Comparison of ENCODE assay signal across 6 mouse cellular contexts in the genomic region with DNA sequence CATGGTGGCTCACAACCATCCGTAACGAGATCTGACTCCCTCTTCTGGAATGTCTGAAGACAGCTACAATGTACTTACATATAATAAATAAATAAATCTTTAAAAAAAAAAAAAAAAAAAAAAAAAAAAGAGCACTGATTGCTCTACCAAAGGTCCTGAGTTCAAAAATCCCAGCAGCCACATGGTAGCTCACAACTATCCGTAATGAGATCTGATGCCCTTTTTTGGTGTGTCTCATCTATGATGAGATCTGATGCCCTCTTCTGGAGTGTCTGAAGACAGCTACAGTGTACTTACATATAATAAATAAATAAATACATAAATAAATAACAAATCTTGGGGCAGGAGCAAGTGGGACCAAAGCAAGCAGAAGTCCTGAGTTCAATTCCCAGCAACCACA. TPM values are rescaled to one million over a fixed set of nuclear protein-coding genes. Genes with fewer than 3 reads are reported as not detected.
A peak's percentile ranks its signal among the peaks of the same experiment; 100 is the strongest.
DNase-seq lines count a peak whose midpoint lies in the region; ATAC-seq and TF ChIP-seq lines count a peak whose summit lies in the region.
"Not testable (repeated sequence)": the region's sequence is repeated elsewhere in the genome, so short reads cannot be mapped to it uniquely, and the experiment has no call there.

No protein-coding gene starts in this region.

- not testable (repeated sequence) for H3K36me3 ChIP-seq in CH12.LX (replicated peaks in 1 of 2; ENCODE audit: control insufficient read depth in 1 of 2, insufficient read depth in 1 of 2, low read length in 1 of 2); intestine, postnatal 0 days (ENCODE audit: control insufficient read depth, insufficient read depth)

- DNase-seq in 416B (ENCODE audit: low read depth) (peak; percentile 24), ES-CJ7 (ENCODE audit: low read depth, low spot score) (peak; percentile 76), R1 (ENCODE audit: low read depth, low spot score) (peak; percentile 76)
- DNase-seq in CH12.LX (ENCODE audit: extremely low read depth); layer of hippocampus, adult 2 months (ENCODE audit: low spot score in 2 of 2): not testable (repeated sequence)

- TF ChIP-seq CTCF in CH12.LX (conservative IDR thresholded peaks at IDR 0.05 in 1 of 2, IDR thresholded peaks at IDR 0.05 in 1 of 2; ENCODE audit: low read depth in 2 of 2, low read length in 2 of 2) = not testable (repeated sequence)
- 0 out of 2 replicates have a peak, but pooled peaks have one; percentile 3 for TF ChIP-seq CTCF in intestine, postnatal 0 days (IDR thresholded peaks at IDR 0.05; ENCODE audit: low read depth)
- TF ChIP-seq CTCF in layer of hippocampus, adult 2 months (conservative IDR thresholded peaks at IDR 0.05) = peak; percentile 44

- not testable (repeated sequence) for H3K9ac ChIP-seq in CH12.LX (ENCODE audit: insufficient read depth, low read depth); intestine, postnatal 0 days (ENCODE audit: low read depth, low read length)

- WGBS in intestine, postnatal 0 days = 79% methylated on average over 1 of the region's 3 CpGs

- peaks cover 46% of the 10 kb centered on the region for H3K27me3 ChIP-seq in CH12.LX (replicated peaks)
- H3K27me3 ChIP-seq in intestine, postnatal 0 days (replicated peaks; ENCODE audit: control insufficient read depth, insufficient read depth, low read length) = not testable (repeated sequence)

- not testable (repeated sequence) for TF ChIP-seq EP300 in CH12.LX (IDR thresholded peaks at IDR 0.05; ENCODE audit: low read length)

- TF ChIP-seq RAD21 in CH12.LX (IDR thresholded peaks at IDR 0.05; ENCODE audit: low read depth, low read length) = not testable (repeated sequence)

- H3K9me3 ChIP-seq in CH12.LX (replicated peaks; ENCODE audit: low read length); intestine, postnatal 0 days (ENCODE audit: control insufficient read depth): not testable (repeated sequence)

- ATAC-seq in intestine, postnatal 0 days = not testable (repeated sequence)

- H3K4me2 ChIP-seq in CH12.LX (ENCODE audit: insufficient read depth, low read depth, poor library complexity, severe bottlenecking); intestine, postnatal 0 days (replicated peaks; ENCODE audit: low read depth): not testable (repeated sequence)

- H3K4me3 ChIP-seq in CH12.LX (replicated peaks in 1 of 3; ENCODE audit: low read depth in 2 of 3, low read length in 2 of 3, poor library complexity in 1 of 3); intestine, postnatal 0 days (ENCODE audit: low read depth, low read length); layer of hippocampus, adult 2 months: not testable (repeated sequence)

- in situ Hi-C loops in CH12.LX (cut with MboI; ENCODE audit: low pct_ligation_motif_present, low pct_unique_long_range_greater_than_20kb, low sequenced_read_pairs) = loop anchor here (5.0 kb wide), 2 partner anchors 36 to 76 kb away; a partner anchor contains a TSS

- not testable (repeated sequence) for TF ChIP-seq POLR2A in CH12.LX (IDR thresholded peaks at IDR 0.05; ENCODE audit: low read depth, low read length)

- H3K27ac ChIP-seq in CH12.LX (ENCODE audit: insufficient read depth, low read depth); intestine, postnatal 0 days (ENCODE audit: low read depth, low read length); layer of hippocampus, adult 2 months: not testable (repeated sequence)

- not testable (repeated sequence) for H3K79me2 ChIP-seq in CH12.LX (replicated peaks; ENCODE audit: control insufficient read depth, extremely low read depth, insufficient read depth, poor library complexity, severe bottlenecking)

- dilution Hi-C loops in CH12.LX (cut with MboI; ENCODE audit: extremely low pct_ligation_motif_present, extremely low pct_unique_long_range_greater_than_20kb, low sequenced_read_pairs) = not testable (repeated sequence)

- not testable (repeated sequence) for H3K4me1 ChIP-seq in CH12.LX (ENCODE audit: control insufficient read depth in 1 of 2, insufficient read depth in 2 of 2)
- peaks cover 11% of the 10 kb centered on the region; the same call in 1 of the 2 replicates for H3K4me1 ChIP-seq in intestine, postnatal 0 days (replicated peaks; ENCODE audit: control insufficient read depth, insufficient read depth, low read length)

TF ChIP-seq in CH12.LX, 34 proteins besides CTCF, POLR2A, EP300 and RAD21:
- TF ChIP-seq ZNF384 (IDR thresholded peaks at IDR 0.05; ENCODE audit: low read depth, low read length) = peak; percentile 23; the same call in 1 of the 2 replicates

RNA-seq across cellular contexts. Expression of a gene that starts 7.2 kb away (rescaled TPM):
- total RNA-seq in CH12.LX (2012; rRNA removed) = under 0.01 TPM in 1 of 2 replicates, not detected in the other
- total RNA-seq in CH12.LX (2014; rRNA removed) = not detected in 2 replicates
- polyA plus RNA-seq in CH12.LX (2012; ENCODE audit: insufficient read length, low read depth) = 0.03 and 0.04 TPM in 2 replicates
- 8.0 and 8.7 TPM in 2 replicates for polyA plus RNA-seq in intestine, postnatal 0 days (2015; fragmentation: Nextera tagmentation; extraction: Ambion mirVana)
- 1 to 10 TPM; 4.6 to 5.2 TPM for total RNA-seq in layer of hippocampus, adult 2 months (2021)

RNA-seq across cellular contexts. Expression of a gene that starts 18.3 kb away (rescaled TPM):
- total RNA-seq in CH12.LX (2012; rRNA removed) (1.1 and 1.3 TPM in 2 replicates), CH12.LX (2014; rRNA removed) (0.56 and 1.0 TPM in 2 replicates)
- 2.7 and 2.8 TPM in 2 replicates for polyA plus RNA-seq in CH12.LX (2012; ENCODE audit: insufficient read length, low read depth)
- polyA plus RNA-seq in intestine, postnatal 0 days (2015; fragmentation: Nextera tagmentation; extraction: Ambion mirVana) = 4.4 and 4.6 TPM in 2 replicates
- total RNA-seq in layer of hippocampus, adult 2 months (2021) = 100 to 1,000 TPM; 113 to 116 TPM

RNA-seq across cellular contexts. Expression of a gene that starts 38.3 kb away (rescaled TPM):
- total RNA-seq in CH12.LX (2012; rRNA removed) = 34.2 and 40.8 TPM in 2 replicates
- 25.4 and 26.4 TPM in 2 replicates for total RNA-seq in CH12.LX (2014; rRNA removed)
- polyA plus RNA-seq in CH12.LX (2012; ENCODE audit: insufficient read length, low read depth) = 35.3 and 36.0 TPM in 2 replicates
- 14.3 and 14.7 TPM in 2 replicates for polyA plus RNA-seq in intestine, postnatal 0 days (2015; fragmentation: Nextera tagmentation; extraction: Ambion mirVana)
- total RNA-seq in layer of hippocampus, adult 2 months (2021) = 10 to 100 TPM; 12.0 to 14.3 TPM

RNA-seq across cellular contexts. Expression of a gene that starts 38.4 kb away (rescaled TPM):
- total RNA-seq in CH12.LX (2012; rRNA removed) = 104 and 107 TPM in 2 replicates
- total RNA-seq in CH12.LX (2014; rRNA removed) = 15.7 and 24.9 TPM in 2 replicates
- 309 and 372 TPM in 2 replicates for polyA plus RNA-seq in CH12.LX (2012; ENCODE audit: insufficient read length, low read depth)
- polyA plus RNA-seq in intestine, postnatal 0 days (2015; fragmentation: Nextera tagmentation; extraction: Ambion mirVana) = 48.0 and 49.6 TPM in 2 replicates
- 10 to 100 TPM; 28.5 to 32.3 TPM for total RNA-seq in layer of hippocampus, adult 2 months (2021)

Comparison
In these comparisons a context has a peak if more than half of its experiments do, and no peak if none do; other contexts are left out.
1. RNA of a gene that starts 7.2 kb away (total RNA-seq): 4.6 to 5.2 TPM in layer of hippocampus, adult 2 months; under 0.01 TPM in CH12.LX; every median in the first group is over 4 times any median in the second.
2. RNA of a gene that starts 18.3 kb away (total RNA-seq): 113 to 116 TPM in layer of hippocampus, adult 2 months; 0.56 to 1.3 TPM in CH12.LX; every median in the first group is over 10 times any median in the second.